In the genomic region with DNA sequence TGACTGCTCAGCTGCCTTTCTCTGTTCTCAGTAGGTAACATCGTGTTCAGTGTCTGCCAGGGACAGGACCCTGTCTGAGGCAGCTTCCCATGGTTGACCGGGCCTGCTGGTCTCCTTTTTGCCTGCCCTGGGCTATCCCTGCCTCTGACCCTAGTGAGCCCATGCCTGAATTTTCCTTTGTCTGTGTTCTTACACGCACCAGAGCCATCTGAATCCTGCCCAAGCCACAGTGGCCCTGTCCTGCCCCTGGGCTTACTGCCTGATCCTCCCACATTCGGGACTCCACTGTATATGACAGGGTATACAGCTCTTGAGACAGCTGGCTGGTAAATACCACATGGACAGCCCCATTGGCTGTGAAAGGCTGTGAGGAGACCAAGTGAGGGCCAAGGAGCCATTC, we compare ENCODE assay signal across 17 mouse cellular contexts. TPM values are rescaled to one million over a fixed set of nuclear protein-coding genes. Genes with fewer than 3 reads are reported as not detected.
DNase-seq lines count a peak whose midpoint lies in the region; ATAC-seq and TF ChIP-seq lines count a peak whose summit lies in the region.
"Had no signal": no experiment of that assay in that cellular context is flagged by ENCODE, and none has a peak within 500 bp of the region (broad histone marks: within the 10 kb centered on the region; RNA-seq: fewer than 3 reads in every experiment).

No protein-coding gene starts in this region.

- H3K4me1 ChIP-seq in heart, embryonic 13.5 days: peaks cover 40% of the 10 kb centered on the region
- H3K4me1 ChIP-seq in midbrain, embryonic 16.5 days (ENCODE audit: control insufficient read depth, insufficient read depth, low read length): peaks cover 9% of the 10 kb centered on the region
- peaks cover 10% of the 10 kb centered on the region; the same call in 1 of the 2 replicates for H3K4me1 ChIP-seq in midbrain, embryonic 14.5 days (ENCODE audit: control insufficient read depth, insufficient read depth, low read length)
- H3K4me1 ChIP-seq in liver, embryonic 16.5 days (ENCODE audit: control insufficient read depth, low read depth, low read length): peaks cover 12% of the 10 kb centered on the region

- no peak overlapping the region for H3K4me3 ChIP-seq in heart, embryonic 13.5 days
- no peak overlapping the region for H3K4me3 ChIP-seq in layer of hippocampus, adult 2 months
- no peak overlapping the region for H3K4me3 ChIP-seq in midbrain, embryonic 16.5 days (ENCODE audit: low read depth, low read length)
- no peak overlapping the region for H3K4me3 ChIP-seq in midbrain, embryonic 14.5 days (replicated peaks; ENCODE audit: low read depth, low read length)
- H3K4me3 ChIP-seq in liver, embryonic 16.5 days (ENCODE audit: low read depth, low read length): no peak overlapping the region
- H3K4me3 ChIP-seq: forebrain, embryonic 12.5 days had no signal

- no peaks in the 10 kb centered on the region for H3K9me3 ChIP-seq in heart, embryonic 13.5 days
- no peaks in the 10 kb centered on the region for H3K9me3 ChIP-seq in midbrain, embryonic 16.5 days (replicated peaks; ENCODE audit: control insufficient read depth, low read length, poor library complexity, severe bottlenecking)
- H3K9me3 ChIP-seq in midbrain, embryonic 14.5 days (ENCODE audit: control insufficient read depth, low read length): no peaks in the 10 kb centered on the region
- no peaks in the 10 kb centered on the region for H3K9me3 ChIP-seq in liver, embryonic 16.5 days (replicated peaks; ENCODE audit: control insufficient read depth, low read length)
- H3K9me3 ChIP-seq: forebrain, embryonic 12.5 days had no signal

- H3K36me3 ChIP-seq in heart, embryonic 13.5 days: peaks cover 84% of the 10 kb centered on the region
- peaks cover 10% of the 10 kb centered on the region for H3K36me3 ChIP-seq in midbrain, embryonic 16.5 days (ENCODE audit: control insufficient read depth, insufficient read depth, low read length)
- peaks cover 60% of the 10 kb centered on the region for H3K36me3 ChIP-seq in midbrain, embryonic 14.5 days (ENCODE audit: control insufficient read depth, insufficient read depth, low read length)
- peaks cover 37% of the 10 kb centered on the region for H3K36me3 ChIP-seq in liver, embryonic 16.5 days (ENCODE audit: control insufficient read depth, insufficient read depth)

- no peak for ATAC-seq in heart, embryonic 13.5 days (ENCODE audit: extremely low read depth, insufficient number of reproducible peaks, low FRiP score, low TSS enrichment)
- no peak for ATAC-seq in midbrain, embryonic 16.5 days
- no peak for ATAC-seq in midbrain, embryonic 14.5 days (ENCODE audit: low FRiP score, low TSS enrichment)
- ATAC-seq in liver, embryonic 16.5 days (ENCODE audit: low read depth): no peak

- no peak overlapping the region for H3K4me2 ChIP-seq in heart, embryonic 13.5 days
- H3K4me2 ChIP-seq in midbrain, embryonic 16.5 days (ENCODE audit: low read length): no peak overlapping the region
- no peak overlapping the region for H3K4me2 ChIP-seq in midbrain, embryonic 14.5 days (ENCODE audit: low read length)
- no peak overlapping the region for H3K4me2 ChIP-seq in liver, embryonic 16.5 days (ENCODE audit: low read depth, low read length)
- H3K4me2 ChIP-seq: forebrain, embryonic 12.5 days; lung, embryonic 14.5 days had no signal

- DNase-seq in heart, adult 9 months (ENCODE audit: low spot score in 2 of 2): no peak
- no peak for DNase-seq in layer of hippocampus, adult 2 months (ENCODE audit: low spot score in 2 of 2)
- DNase-seq in layer of hippocampus, postnatal 14 days (ENCODE audit: low spot score in 2 of 2): no peak
- DNase-seq in midbrain, embryonic 14.5 days: no peak
- DNase-seq in ovary, postnatal 10 days (ENCODE audit: low spot score): no peak
- DNase-seq: adrenal gland, postnatal 36 days; embryo, embryonic 11 days; heart, adult 18-20 months; heart, postnatal 10 days; left cerebral cortex, postnatal 4 days; lung, embryonic 14.5 days; lung, postnatal 4 days; retina, postnatal 1 day had no signal

- no peak for TF ChIP-seq CTCF in layer of hippocampus, adult 2 months (conservative IDR thresholded peaks at IDR 0.05)

- H3K27me3 ChIP-seq in heart, embryonic 13.5 days (replicated peaks): no peaks in the 10 kb centered on the region
- H3K27me3 ChIP-seq in midbrain, embryonic 16.5 days (ENCODE audit: control insufficient read depth, insufficient read depth, low read depth, low read length): no peaks in the 10 kb centered on the region
- H3K27me3 ChIP-seq in midbrain, embryonic 14.5 days (ENCODE audit: control insufficient read depth, insufficient read depth, low read length): no peaks in the 10 kb centered on the region
- H3K27me3 ChIP-seq in liver, embryonic 16.5 days (ENCODE audit: control insufficient read depth, insufficient read depth, low read depth, low read length): no peaks in the 10 kb centered on the region
- H3K27me3 ChIP-seq: forebrain, embryonic 12.5 days had no signal

- WGBS in heart, embryonic 13.5 days: 82% methylated on average over 4 of the region's 4 CpGs
- WGBS in midbrain, embryonic 16.5 days: 52% methylated on average over 4 of the region's 4 CpGs
- WGBS in midbrain, embryonic 14.5 days: 57% methylated on average over 4 of the region's 4 CpGs
- WGBS in liver, embryonic 16.5 days (ENCODE audit: insufficient replicate concordance): 78% methylated on average over 4 of the region's 4 CpGs

- H3K9ac ChIP-seq in heart, embryonic 13.5 days: peak overlapping the region; percentile 6; the same call in 1 of the 2 replicates
- H3K9ac ChIP-seq in midbrain, embryonic 16.5 days (ENCODE audit: low read depth, low read length): no peak overlapping the region
- H3K9ac ChIP-seq in midbrain, embryonic 14.5 days (replicated peaks; ENCODE audit: low read length): no peak overlapping the region
- no peak overlapping the region for H3K9ac ChIP-seq in liver, embryonic 16.5 days (ENCODE audit: low read depth, low read length)
- H3K9ac ChIP-seq: lung, embryonic 14.5 days had no signal

- 0 out of 2 replicates have a peak overlapping the region, but pooled peaks have one; percentile 8 for H3K27ac ChIP-seq in heart, embryonic 13.5 days (replicated peaks)
- peak overlapping the region; percentile 43; the same call in 1 of the 2 replicates for H3K27ac ChIP-seq in layer of hippocampus, adult 2 months
- peak overlapping the region; percentile 54 for H3K27ac ChIP-seq in midbrain, embryonic 16.5 days (ENCODE audit: low read length)
- no peak overlapping the region; the same call in 1 of the 2 replicates for H3K27ac ChIP-seq in midbrain, embryonic 14.5 days (replicated peaks; ENCODE audit: low read depth, low read length)
- H3K27ac ChIP-seq in liver, embryonic 16.5 days (ENCODE audit: low read length): peak overlapping the region; percentile 8; the same call in 1 of the 2 replicates

RNA-seq across cellular contexts. Expression of gene Txnrd2, which starts 16.4 kb away (rescaled TPM):
- polyA plus RNA-seq in heart, embryonic 13.5 days (2015; fragmentation: Nextera tagmentation; extraction: Ambion mirVana): 34.5 and 37.4 TPM in 2 replicates
- 10 to 100 TPM; 19.7 to 21.4 TPM for total RNA-seq in layer of hippocampus, adult 2 months (2021)
- 10 to 100 TPM; 19.5 to 22.1 TPM for total RNA-seq in layer of hippocampus, postnatal 14 days (2021)
- 36.6 and 37.0 TPM in 2 replicates for polyA plus RNA-seq in midbrain, embryonic 16.5 days (2015; fragmentation: Nextera tagmentation; extraction: Ambion mirVana)
- polyA plus RNA-seq in midbrain, embryonic 14.5 days (2014; fragmentation: Nextera tagmentation; extraction: Ambion mirVana): 24.9 and 28.7 TPM in 2 replicates
- 98.3 and 106 TPM in 2 replicates for polyA plus RNA-seq in liver, embryonic 16.5 days (2015; fragmentation: Nextera tagmentation; extraction: Ambion mirVana)

RNA-seq across cellular contexts. Expression of gene Comt, which starts 16.9 kb away (rescaled TPM):
- 101 and 108 TPM in 2 replicates for polyA plus RNA-seq in heart, embryonic 13.5 days (2015; fragmentation: Nextera tagmentation; extraction: Ambion mirVana)
- total RNA-seq in layer of hippocampus, adult 2 months (2021): 10 to 100 TPM; 74.6 to 75.1 TPM
- total RNA-seq in layer of hippocampus, postnatal 14 days (2021): 10 to 100 TPM; 57.1 to 66.8 TPM
- 96.6 and 112 TPM in 2 replicates for polyA plus RNA-seq in midbrain, embryonic 16.5 days (2015; fragmentation: Nextera tagmentation; extraction: Ambion mirVana)
- 79.9 and 81.3 TPM in 2 replicates for polyA plus RNA-seq in midbrain, embryonic 14.5 days (2014; fragmentation: Nextera tagmentation; extraction: Ambion mirVana)
- 85.1 and 86.9 TPM in 2 replicates for polyA plus RNA-seq in liver, embryonic 16.5 days (2015; fragmentation: Nextera tagmentation; extraction: Ambion mirVana)
